Mouse (Mus musculus) induced T-regulatory cell, adult 2 months (primary cell): Measurements from ENCODE around the gene C8b.

Experiments
- DNase-seq: peaks from one replicate; pipeline ENCODE4 v3.0.0-alpha.2; 2012; ENCODE audit warnings: low read depth

The C8b gene

DNA sequence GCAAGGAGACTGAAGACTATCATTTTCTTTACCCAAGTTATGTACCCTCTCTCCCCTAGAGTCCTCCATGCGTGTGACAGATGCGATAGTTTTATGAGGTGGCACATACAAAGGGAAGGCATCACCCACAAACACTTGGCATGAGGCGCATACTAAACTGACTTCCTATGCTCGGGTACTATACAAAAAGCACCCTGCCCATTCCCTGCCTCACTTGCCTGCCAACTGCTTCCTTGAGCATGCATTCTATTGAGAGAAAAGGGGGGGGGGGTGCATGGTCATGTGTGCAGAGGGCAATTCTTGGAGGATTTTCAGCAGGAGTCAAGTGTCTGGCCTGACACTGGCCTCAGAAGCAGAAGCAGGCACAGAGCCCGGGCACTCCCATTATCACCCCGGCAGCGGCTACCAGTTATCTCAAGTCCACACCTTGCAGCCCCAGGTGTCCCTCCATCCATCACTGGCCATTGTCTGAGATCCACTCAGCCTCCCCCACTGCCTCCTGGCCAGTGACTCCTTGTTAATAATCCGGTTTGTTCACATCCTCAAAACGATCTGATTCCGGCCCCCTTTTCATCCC, 44.7 kb downstream of the C8b start:
- DNase-seq: no peak

DNA sequence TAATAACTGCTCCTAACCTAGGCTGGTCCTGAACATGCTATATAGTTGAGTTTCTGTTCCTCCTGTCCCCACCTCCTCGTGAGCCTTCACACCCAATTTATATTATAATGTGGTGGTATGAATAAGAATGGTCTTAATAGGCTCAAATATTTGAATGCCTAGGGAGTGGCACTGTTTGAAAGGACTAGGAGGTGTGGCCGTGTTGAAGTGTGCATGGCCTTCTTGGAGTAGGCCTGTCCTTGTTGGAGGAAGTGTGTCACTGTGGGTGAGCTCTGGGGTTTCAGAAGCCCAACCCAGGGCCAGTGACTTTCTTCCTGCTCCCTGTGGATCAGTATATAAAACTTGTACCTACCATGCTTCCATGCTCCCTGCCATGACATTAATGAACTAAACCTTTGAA, 47.5 kb downstream of the C8b start:
- no peak for DNase-seq

DNA sequence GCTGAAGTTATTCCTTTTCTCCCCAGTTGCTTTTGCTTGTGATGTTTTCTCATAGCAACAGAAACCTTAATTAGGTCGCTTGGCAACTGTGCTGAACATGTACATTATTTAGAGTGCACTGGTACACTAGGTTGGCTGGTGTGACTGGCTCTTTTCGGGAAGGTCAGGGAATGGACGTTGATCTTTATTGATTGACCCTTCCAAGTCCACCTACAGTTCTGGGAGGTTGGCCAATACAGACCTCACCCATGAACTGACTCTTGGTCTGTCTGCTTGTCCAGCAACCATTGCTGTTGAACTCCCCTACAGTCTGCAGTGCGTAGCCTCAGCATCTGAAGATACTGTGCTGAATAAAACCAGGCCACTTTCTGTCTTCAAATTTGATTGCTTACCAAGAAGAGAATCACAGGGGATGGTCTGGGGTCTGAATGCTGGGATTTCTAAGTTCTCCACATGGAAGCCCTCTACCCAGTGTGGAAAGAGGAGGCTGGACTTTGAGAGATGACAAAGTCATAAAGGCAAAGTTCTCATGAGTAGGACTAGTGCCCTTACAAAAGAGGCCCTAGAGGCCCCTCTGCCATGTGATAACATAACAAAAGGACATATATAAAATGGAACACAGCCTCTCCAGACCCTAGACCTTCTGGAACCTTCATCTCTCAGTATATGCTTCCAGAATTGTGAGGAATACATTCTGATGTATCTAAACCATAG, 50.6 kb downstream of the C8b start:
- no peak for DNase-seq

DNA sequence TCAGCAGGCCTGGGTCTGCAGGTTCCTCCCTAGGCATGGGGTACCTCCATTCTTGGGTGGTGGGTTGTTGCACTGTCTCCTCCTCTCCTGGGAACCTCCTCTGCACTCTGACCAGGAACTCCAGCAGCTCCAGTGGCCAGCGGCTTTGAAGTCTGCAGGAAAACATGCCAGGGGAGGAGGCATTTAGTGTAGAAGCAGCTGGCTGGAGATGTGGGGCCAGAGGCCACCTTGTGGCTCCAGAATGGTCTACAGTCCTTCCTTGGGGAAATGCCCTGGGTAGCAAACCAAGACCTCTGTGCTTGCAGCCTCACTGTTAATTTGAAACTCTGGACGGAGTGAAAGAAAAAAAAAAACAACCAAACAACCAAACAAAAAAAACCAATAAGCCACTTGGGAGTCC, 51.4 kb downstream of the C8b start:
- no peak for DNase-seq

DNA sequence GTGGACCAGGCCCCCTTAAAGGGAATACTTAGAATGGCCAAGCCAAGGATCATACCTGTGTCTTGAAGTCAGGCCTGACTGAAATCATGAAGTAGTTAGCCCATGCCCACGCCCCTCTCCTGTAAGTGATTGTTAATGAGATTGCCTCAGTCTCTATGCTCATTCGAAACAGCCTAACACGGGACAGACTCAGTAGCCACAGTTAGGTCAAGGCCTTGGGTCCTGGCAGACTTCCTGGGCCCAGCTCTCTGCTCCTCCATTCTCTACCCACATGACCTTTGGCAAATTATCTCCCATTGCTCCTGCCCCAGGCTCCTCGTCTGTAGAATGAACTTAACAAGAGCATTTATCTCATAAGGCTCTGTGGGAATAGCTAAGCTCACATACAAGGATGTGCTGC, 52.9 kb downstream of the C8b start:
- no peak for DNase-seq

DNA sequence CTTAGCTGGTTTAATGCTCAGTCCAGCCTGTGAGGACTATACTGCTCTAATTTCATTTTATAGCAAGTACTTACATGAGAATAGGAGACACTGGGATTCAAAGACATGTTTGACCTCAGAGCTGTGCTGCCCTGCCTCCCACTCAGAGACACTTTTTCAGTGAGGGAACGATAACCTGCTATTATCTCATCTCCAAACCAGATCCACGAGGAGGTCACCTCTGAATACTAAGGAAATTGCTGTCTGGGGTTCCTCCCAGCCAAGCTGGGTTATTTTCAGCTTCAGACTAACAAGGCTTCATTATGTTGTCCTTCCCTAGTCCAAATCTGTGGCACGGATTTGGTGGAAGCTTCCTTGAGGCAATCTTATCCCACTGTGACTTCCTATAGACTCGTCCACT, 53.8 kb downstream of the C8b start:
- no peak for DNase-seq

DNA sequence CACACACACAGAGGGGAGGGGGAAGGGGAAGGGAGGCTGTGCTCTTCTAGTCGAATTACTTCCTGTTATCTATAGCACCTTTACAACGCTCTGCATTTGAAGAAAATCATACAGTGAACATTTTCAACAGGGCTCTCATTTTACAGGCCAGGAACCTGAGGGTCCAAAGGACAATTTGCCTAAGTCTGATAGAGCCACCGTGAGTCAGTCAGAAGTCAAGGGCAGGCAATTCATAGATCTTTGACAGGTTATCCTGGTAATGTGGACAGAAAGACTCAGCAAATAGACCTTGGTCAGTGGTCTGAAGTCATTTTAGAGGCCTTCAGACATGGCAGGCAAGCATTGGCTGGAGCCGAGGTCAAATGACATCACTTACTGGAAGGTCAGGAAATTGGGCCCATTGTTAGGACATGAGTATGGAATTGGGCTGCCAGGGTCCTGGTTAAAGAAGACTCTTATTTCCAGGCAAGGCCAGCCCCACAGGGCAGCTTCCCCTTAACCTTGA, 57.5 kb downstream of the C8b start:
- DNase-seq: no peak

DNA sequence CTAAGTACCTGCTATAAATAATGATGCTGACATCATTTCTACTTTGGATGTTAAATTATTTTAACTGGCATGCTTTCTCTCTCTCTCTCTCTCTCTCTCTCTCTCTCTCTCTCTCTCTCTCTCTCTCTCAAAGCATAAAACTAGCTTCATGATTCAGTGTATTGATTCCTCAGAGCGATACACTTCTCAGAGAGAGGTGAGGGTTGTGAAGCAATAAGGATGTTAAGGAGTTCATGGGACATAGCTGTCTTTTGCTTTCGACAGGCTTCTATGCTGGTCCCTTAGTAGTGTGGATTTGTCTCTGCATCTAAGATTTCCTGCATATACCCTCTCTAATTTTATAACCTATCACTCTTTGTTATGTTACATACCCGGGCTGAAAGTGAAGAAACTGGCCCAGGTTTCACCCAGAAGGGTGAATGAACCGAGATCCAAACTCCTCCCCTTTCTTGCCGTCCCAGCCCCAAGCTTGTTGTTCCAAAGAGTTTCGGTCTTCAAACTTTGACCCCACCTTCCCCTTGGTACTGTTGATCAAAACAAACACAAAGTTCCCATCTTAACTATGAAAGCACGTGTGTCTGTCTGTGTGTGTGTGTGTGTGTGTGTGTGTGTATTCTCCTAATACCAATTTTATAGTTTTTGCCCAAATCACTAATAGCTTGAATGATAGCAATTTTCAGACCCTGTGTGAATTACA, 58.4 kb downstream of the C8b start:
- no peak for DNase-seq

DNA sequence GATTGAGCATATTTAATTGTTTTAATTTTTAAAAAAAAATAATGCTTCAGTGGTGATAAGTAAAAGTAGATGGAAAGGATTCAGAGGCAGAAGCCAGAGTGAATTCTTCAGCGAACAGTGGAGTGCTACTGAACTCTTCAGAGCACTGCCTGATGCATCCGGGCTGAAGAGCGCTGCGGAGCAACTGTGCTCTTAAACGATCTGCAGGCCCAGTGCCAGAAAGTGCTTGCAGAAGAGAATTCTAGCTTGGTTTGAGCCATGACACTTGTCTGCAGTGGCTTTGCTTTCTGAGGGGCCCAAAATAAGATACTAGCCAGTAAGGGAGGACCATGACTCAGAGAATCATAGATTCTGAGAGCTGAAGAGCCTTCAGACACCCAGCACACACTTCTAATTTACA, 62.8 kb downstream of the C8b start:
- DNase-seq: no peak

DNA sequence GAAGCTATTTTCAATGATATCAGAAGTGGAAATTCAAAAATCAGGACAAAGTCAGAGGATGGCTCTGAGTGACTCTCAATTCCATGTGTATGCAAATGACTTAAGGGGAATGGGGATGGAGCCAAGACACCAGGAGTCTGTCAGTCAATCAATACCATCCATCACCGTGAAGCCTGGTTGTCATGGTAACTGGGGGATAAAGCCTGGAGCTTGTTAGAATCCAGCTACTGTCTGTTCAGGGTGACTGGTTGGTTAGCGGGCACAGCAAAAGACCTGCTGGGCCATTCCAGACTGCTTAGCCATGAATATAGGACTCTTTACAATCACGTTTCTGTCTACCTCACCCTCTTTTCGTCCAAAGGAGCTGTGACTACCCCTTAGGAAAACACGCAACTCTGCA, 69.0 kb downstream of the C8b start:
- DNase-seq: no peak

DNA sequence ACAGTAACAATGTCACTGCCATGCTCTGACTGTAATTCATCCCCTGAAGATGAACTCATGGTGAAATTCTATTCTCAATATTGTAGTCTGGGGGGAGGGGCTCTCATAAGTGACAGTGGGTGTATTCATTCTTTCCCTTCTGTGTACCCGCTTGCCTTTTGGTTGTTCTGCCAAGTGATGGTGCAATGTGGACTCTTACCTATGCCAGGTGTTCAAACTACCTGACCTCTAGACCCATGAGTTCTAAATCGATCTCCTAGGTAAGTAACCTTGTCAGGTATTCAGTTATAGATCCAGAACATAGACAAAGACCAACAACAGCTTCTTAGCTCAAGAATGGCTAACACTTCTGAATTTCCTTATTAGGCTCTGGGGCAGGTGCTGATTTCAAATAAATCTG, 72.2 kb downstream of the C8b start:
- no peak for DNase-seq

DNA sequence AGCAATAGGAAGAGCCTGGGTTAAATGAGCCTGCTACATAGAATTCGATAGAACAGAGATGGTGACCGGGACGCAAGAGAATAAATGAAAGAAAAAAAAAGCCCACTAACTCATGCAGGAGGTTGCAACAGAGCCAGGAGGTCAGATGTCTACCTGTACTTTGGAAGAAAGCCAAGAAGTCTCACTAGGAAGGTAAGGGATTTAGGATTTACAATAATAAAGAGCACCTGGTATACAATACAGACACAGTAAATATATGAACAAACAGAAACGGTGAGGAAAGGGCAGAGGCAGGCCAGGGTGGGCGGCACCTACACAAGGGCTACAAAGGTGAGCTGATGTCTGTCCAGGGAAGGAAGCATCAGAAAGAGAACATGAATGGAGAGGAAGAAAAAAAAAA, 76.1 kb downstream of the C8b start:
- no peak for DNase-seq

DNA sequence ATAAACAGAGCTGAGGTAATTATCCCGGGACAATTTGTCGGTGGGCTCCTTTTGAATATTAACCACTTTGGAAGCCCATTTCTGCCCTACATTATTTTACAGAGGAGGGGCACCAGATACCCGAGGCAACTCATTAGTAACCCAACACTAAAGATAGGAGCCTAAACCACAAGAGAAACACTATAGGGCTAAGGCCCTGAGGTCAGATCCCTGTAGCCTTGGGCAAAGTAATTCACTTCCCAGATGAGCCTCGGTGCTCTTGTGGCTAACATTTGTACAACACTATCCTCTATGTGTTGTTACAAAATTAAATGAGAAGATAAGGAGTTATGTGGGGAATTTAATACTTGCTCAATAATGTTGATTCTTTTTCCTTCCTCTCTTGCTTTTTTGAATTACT, 77.4 kb downstream of the C8b start:
- no peak for DNase-seq
